In the genomic region with DNA sequence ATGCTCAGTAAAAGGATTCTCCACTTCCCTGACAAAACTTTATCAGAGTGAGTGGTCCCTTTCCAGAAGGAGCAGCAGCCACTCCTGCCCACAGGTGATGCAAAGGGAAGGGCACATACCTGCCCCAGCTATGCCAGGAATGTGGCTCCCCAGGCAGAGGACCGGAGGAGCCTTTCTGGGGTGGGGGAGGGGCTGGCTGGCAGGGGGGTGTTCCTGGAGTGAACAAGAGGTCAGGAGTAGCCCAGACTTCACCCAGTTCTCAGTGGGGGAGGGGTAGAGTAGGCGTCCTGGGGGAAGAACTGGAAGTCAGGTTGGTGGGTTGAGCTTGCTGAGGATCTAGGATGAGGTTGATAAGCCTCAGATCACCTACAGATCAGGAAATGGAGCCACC, we compare ENCODE assay signal across 8 mouse cellular contexts. TPM values are rescaled to one million over a fixed set of nuclear protein-coding genes. Genes with fewer than 3 reads are reported as not detected.
DNase-seq lines count a peak whose midpoint lies in the region; ATAC-seq lines count a peak whose summit lies in the region.

No protein-coding gene starts in this region.

- no peak overlapping the region for H3K4me2 ChIP-seq in hindbrain, embryonic 11.5 days (replicated peaks; ENCODE audit: low read depth, low read length)
- H3K4me2 ChIP-seq in embryonic facial prominence, embryonic 15.5 days (replicated peaks), result peak overlapping the region; percentile 8
- peak overlapping the region; percentile 88; the same call in 1 of the 2 replicates for H3K4me2 ChIP-seq in neural tube, embryonic 13.5 days

- WGBS in hindbrain, embryonic 10.5 days, result 23% methylated on average over 2 of the region's 2 CpGs
- WGBS in hindbrain, embryonic 11.5 days, result 16% methylated on average over 2 of the region's 2 CpGs
- WGBS in embryonic facial prominence, embryonic 15.5 days, result 21% methylated on average over 2 of the region's 2 CpGs
- 5% methylated on average over 2 of the region's 2 CpGs for WGBS in limb, embryonic 10.5 days
- 25% methylated on average over 2 of the region's 2 CpGs for WGBS in neural tube, embryonic 13.5 days

- H3K27me3 ChIP-seq in hindbrain, embryonic 10.5 days (ENCODE audit: insufficient read depth, poor library complexity, severe bottlenecking), result no peaks in the 10 kb centered on the region
- no peaks in the 10 kb centered on the region; the same call in 1 of the 2 replicates for H3K27me3 ChIP-seq in hindbrain, embryonic 11.5 days (ENCODE audit: control insufficient read depth, insufficient read depth, low read length)
- H3K27me3 ChIP-seq in embryonic facial prominence, embryonic 15.5 days, result no peaks in the 10 kb centered on the region
- no peaks in the 10 kb centered on the region for H3K27me3 ChIP-seq in limb, embryonic 10.5 days (ENCODE audit: low read depth, poor library complexity, severe bottlenecking)
- no peaks in the 10 kb centered on the region for H3K27me3 ChIP-seq in neural tube, embryonic 13.5 days

- H3K4me1 ChIP-seq in hindbrain, embryonic 10.5 days (replicated peaks), result peaks cover 92% of the 10 kb centered on the region
- peaks cover 37% of the 10 kb centered on the region for H3K4me1 ChIP-seq in hindbrain, embryonic 11.5 days (replicated peaks; ENCODE audit: control insufficient read depth, insufficient read depth, low read length)
- H3K4me1 ChIP-seq in embryonic facial prominence, embryonic 15.5 days, result peaks cover 76% of the 10 kb centered on the region
- peaks cover 90% of the 10 kb centered on the region for H3K4me1 ChIP-seq in limb, embryonic 10.5 days
- H3K4me1 ChIP-seq in neural tube, embryonic 13.5 days (replicated peaks), result peaks cover 85% of the 10 kb centered on the region

- peak overlapping the region; percentile 30; the same call in 1 of the 2 replicates for H3K4me3 ChIP-seq in hindbrain, embryonic 10.5 days
- H3K4me3 ChIP-seq in hindbrain, embryonic 11.5 days (ENCODE audit: low read depth, low read length), result no peak overlapping the region
- H3K4me3 ChIP-seq in embryonic facial prominence, embryonic 15.5 days (replicated peaks), result no peak overlapping the region
- H3K4me3 ChIP-seq in limb, embryonic 10.5 days, result 0 out of 2 replicates have a peak overlapping the region, but pooled peaks have one; percentile 14
- no peak overlapping the region for H3K4me3 ChIP-seq in neural tube, embryonic 13.5 days

- H3K36me3 ChIP-seq in hindbrain, embryonic 10.5 days, result peaks cover 60% of the 10 kb centered on the region
- no peaks in the 10 kb centered on the region for H3K36me3 ChIP-seq in hindbrain, embryonic 11.5 days (ENCODE audit: control insufficient read depth, insufficient read depth, low read length)
- peaks cover 23% of the 10 kb centered on the region for H3K36me3 ChIP-seq in embryonic facial prominence, embryonic 15.5 days
- H3K36me3 ChIP-seq in limb, embryonic 10.5 days, result peaks cover 59% of the 10 kb centered on the region
- H3K36me3 ChIP-seq in neural tube, embryonic 13.5 days, result peaks cover 55% of the 10 kb centered on the region

- ATAC-seq in hindbrain, embryonic 11.5 days (ENCODE audit: low FRiP score), result no peak
- no peak for ATAC-seq in embryonic facial prominence, embryonic 15.5 days (ENCODE audit: insufficient number of reproducible peaks, low FRiP score, low TSS enrichment, low read depth)
- no peak for ATAC-seq in neural tube, embryonic 13.5 days (ENCODE audit: low read depth)

- no peak overlapping the region for H3K9ac ChIP-seq in hindbrain, embryonic 11.5 days (ENCODE audit: low read depth, low read length)
- H3K9ac ChIP-seq in embryonic facial prominence, embryonic 15.5 days, result no peak overlapping the region
- peak overlapping the region; percentile 95; the same call in 1 of the 2 replicates for H3K9ac ChIP-seq in neural tube, embryonic 13.5 days

- no peak for DNase-seq in hindbrain, embryonic 10.5 days (ENCODE audit: low spot score)
- no peak for DNase-seq in hindbrain, embryonic 11.5 days (ENCODE audit: low spot score)
- no peak for DNase-seq in limb, embryonic 10.5 days (ENCODE audit: low spot score)
- no peak for DNase-seq in adrenal gland, postnatal 4 days (ENCODE audit: low spot score in 2 of 2)
- DNase-seq in adrenal gland, adult (ENCODE audit: inconsistent age in 2 of 2, low spot score in 1 of 2), result no peak
- no peak for DNase-seq in cerebellum, adult 8-10 months

- H3K9me3 ChIP-seq in hindbrain, embryonic 10.5 days, result no peaks in the 10 kb centered on the region
- H3K9me3 ChIP-seq in hindbrain, embryonic 11.5 days (ENCODE audit: control insufficient read depth, low read length), result no peaks in the 10 kb centered on the region
- H3K9me3 ChIP-seq in embryonic facial prominence, embryonic 15.5 days (replicated peaks), result no peaks in the 10 kb centered on the region
- H3K9me3 ChIP-seq in limb, embryonic 10.5 days (replicated peaks), result no peaks in the 10 kb centered on the region
- H3K9me3 ChIP-seq in neural tube, embryonic 13.5 days, result no peaks in the 10 kb centered on the region

- peak overlapping the region; percentile 70 for H3K27ac ChIP-seq in hindbrain, embryonic 10.5 days
- no peak overlapping the region for H3K27ac ChIP-seq in hindbrain, embryonic 11.5 days (ENCODE audit: low read depth, low read length)
- H3K27ac ChIP-seq in embryonic facial prominence, embryonic 15.5 days (replicated peaks), result peak overlapping the region; percentile 75
- H3K27ac ChIP-seq in limb, embryonic 10.5 days, result peak overlapping the region; percentile 61; the same call in 1 of the 2 replicates
- 0 out of 2 replicates have a peak overlapping the region, but pooled peaks have one; percentile 28 for H3K27ac ChIP-seq in neural tube, embryonic 13.5 days (replicated peaks)

RNA-seq across cellular contexts. Expression of a gene that starts 4.1 kb away (rescaled TPM):
- polyA plus RNA-seq in hindbrain, embryonic 10.5 days (2016; fragmentation: Nextera tagmentation; extraction: Ambion mirVana), result 72.6 and 85.8 TPM in 2 replicates
- polyA plus RNA-seq in hindbrain, embryonic 11.5 days (2014; fragmentation: Nextera tagmentation; extraction: Ambion mirVana), result 79.7 and 80.7 TPM in 2 replicates
- polyA plus RNA-seq in embryonic facial prominence, embryonic 15.5 days (2015; fragmentation: Nextera tagmentation; extraction: Ambion mirVana), result 72.1 and 82.0 TPM in 2 replicates
- polyA plus RNA-seq in limb, embryonic 10.5 days (2016; fragmentation: Nextera tagmentation; extraction: Ambion mirVana), result 36.5 and 49.0 TPM in 2 replicates
- 120 and 122 TPM in 2 replicates for polyA plus RNA-seq in neural tube, embryonic 13.5 days (2015; fragmentation: Nextera tagmentation; extraction: Ambion mirVana)
- 100 to 1,000 TPM in 1 of 2 experiments, 10 to 100 TPM in 1; 92.2 to 139 TPM for total RNA-seq in adrenal gland, postnatal 4 days (2021)

RNA-seq across cellular contexts. Expression of a gene that starts 7.4 kb away (rescaled TPM):
- polyA plus RNA-seq in hindbrain, embryonic 10.5 days (2016; fragmentation: Nextera tagmentation; extraction: Ambion mirVana), result 0.50 TPM in 1 of 2 replicates, not detected in the other
- 0.54 and 1.2 TPM in 2 replicates for polyA plus RNA-seq in hindbrain, embryonic 11.5 days (2014; fragmentation: Nextera tagmentation; extraction: Ambion mirVana)
- 4.1 and 4.4 TPM in 2 replicates for polyA plus RNA-seq in embryonic facial prominence, embryonic 15.5 days (2015; fragmentation: Nextera tagmentation; extraction: Ambion mirVana)
- 0.20 and 0.45 TPM in 2 replicates for polyA plus RNA-seq in limb, embryonic 10.5 days (2016; fragmentation: Nextera tagmentation; extraction: Ambion mirVana)
- polyA plus RNA-seq in neural tube, embryonic 13.5 days (2015; fragmentation: Nextera tagmentation; extraction: Ambion mirVana), result 0.84 and 2.2 TPM in 2 replicates
- 1 to 10 TPM; 1.9 to 2.8 TPM for total RNA-seq in adrenal gland, postnatal 4 days (2021)

RNA-seq across cellular contexts. Expression of a gene that starts 9.9 kb away (rescaled TPM):
- polyA plus RNA-seq in hindbrain, embryonic 10.5 days (2016; fragmentation: Nextera tagmentation; extraction: Ambion mirVana), result 4.3 and 7.0 TPM in 2 replicates
- polyA plus RNA-seq in hindbrain, embryonic 11.5 days (2014; fragmentation: Nextera tagmentation; extraction: Ambion mirVana), result 2.0 and 3.1 TPM in 2 replicates
- 3.1 and 3.6 TPM in 2 replicates for polyA plus RNA-seq in embryonic facial prominence, embryonic 15.5 days (2015; fragmentation: Nextera tagmentation; extraction: Ambion mirVana)
- 1.1 and 1.2 TPM in 2 replicates for polyA plus RNA-seq in limb, embryonic 10.5 days (2016; fragmentation: Nextera tagmentation; extraction: Ambion mirVana)
- polyA plus RNA-seq in neural tube, embryonic 13.5 days (2015; fragmentation: Nextera tagmentation; extraction: Ambion mirVana), result 5.1 and 5.6 TPM in 2 replicates
- 1 to 10 TPM; 3.7 to 4.8 TPM for total RNA-seq in adrenal gland, postnatal 4 days (2021)

RNA-seq across cellular contexts. Expression of a gene that starts 22.5 kb away (rescaled TPM):
- 1.2 and 1.8 TPM in 2 replicates for polyA plus RNA-seq in hindbrain, embryonic 10.5 days (2016; fragmentation: Nextera tagmentation; extraction: Ambion mirVana)
- polyA plus RNA-seq in hindbrain, embryonic 11.5 days (2014; fragmentation: Nextera tagmentation; extraction: Ambion mirVana), result 1.1 and 1.4 TPM in 2 replicates
- 3.8 and 4.6 TPM in 2 replicates for polyA plus RNA-seq in embryonic facial prominence, embryonic 15.5 days (2015; fragmentation: Nextera tagmentation; extraction: Ambion mirVana)
- polyA plus RNA-seq in limb, embryonic 10.5 days (2016; fragmentation: Nextera tagmentation; extraction: Ambion mirVana), result 0.18 and 0.29 TPM in 2 replicates
- 1.8 TPM in 2 replicates for polyA plus RNA-seq in neural tube, embryonic 13.5 days (2015; fragmentation: Nextera tagmentation; extraction: Ambion mirVana)
- total RNA-seq in adrenal gland, postnatal 4 days (2021), result 1 to 10 TPM; 4.1 to 4.7 TPM

RNA-seq across cellular contexts. Expression of a gene that starts 41.5 kb away (rescaled TPM):
- 22.3 and 23.0 TPM in 2 replicates for polyA plus RNA-seq in hindbrain, embryonic 10.5 days (2016; fragmentation: Nextera tagmentation; extraction: Ambion mirVana)
- polyA plus RNA-seq in hindbrain, embryonic 11.5 days (2014; fragmentation: Nextera tagmentation; extraction: Ambion mirVana), result 17.0 and 17.8 TPM in 2 replicates
- 43.4 and 44.1 TPM in 2 replicates for polyA plus RNA-seq in embryonic facial prominence, embryonic 15.5 days (2015; fragmentation: Nextera tagmentation; extraction: Ambion mirVana)
- polyA plus RNA-seq in limb, embryonic 10.5 days (2016; fragmentation: Nextera tagmentation; extraction: Ambion mirVana), result 24.2 and 25.2 TPM in 2 replicates
- polyA plus RNA-seq in neural tube, embryonic 13.5 days (2015; fragmentation: Nextera tagmentation; extraction: Ambion mirVana), result 26.1 and 27.3 TPM in 2 replicates
- 10 to 100 TPM; 26.9 to 27.8 TPM for total RNA-seq in adrenal gland, postnatal 4 days (2021)

Comparison
In these comparisons a context has a peak if more than half of its experiments do, and no peak if none do; other contexts are left out.
1. H3K4me3 ChIP-seq: peak in hindbrain, embryonic 10.5 days (single experiment) and limb, embryonic 10.5 days (single experiment); none in hindbrain, embryonic 11.5 days (single experiment), embryonic facial prominence, embryonic 15.5 days (single experiment) and neural tube, embryonic 13.5 days (single experiment).